Mouse (Mus musculus): Measurements from ENCODE around the gene Ttll7. TPM values are rescaled to one million over a fixed set of nuclear protein-coding genes. Genes with fewer than 3 reads are reported as not detected.
A peak's percentile ranks its signal among the peaks of the same experiment; 100 is the strongest.

Ttll7 gene
- total RNA-seq (2021) = 1 to 10 TPM; 6.2 to 9.2 TPM
- long read RNA-seq, experiment 1, partial matches to known transcripts = 2 of 4 reads
- long read RNA-seq, experiment 1, other reads (novel, unspliced or antisense) = 2 of 4 reads
- long read RNA-seq, experiment 2 = 0 reads

GRCm38 (mm10) chr3:146851966-146852891 lies at the start of gene Ttll7:
Gene Ttll7, plus strand, starts transcription at chr3:146852367.
- peak; percentile 89 to 90 for DNase-seq

- DNase-seq = peak; percentile 72 to 79
These were observed 39.9 kb upstream of the Ttll7 start for GRCm38 (mm10) chr3:146812041-146812878.

- DNase-seq = peak; percentile 95 to 97
These were observed 39.2 kb upstream of the Ttll7 start, which contains the start of gene Prkacb for GRCm38 (mm10) chr3:146812901-146813393. Gene Prkacb, minus strand, starts transcription at chr3:146812990.

GRCm38 (mm10) chr3:146813624-146814023 lies 38.5 kb upstream of the Ttll7 start:
- DNase-seq = no peak

- DNase-seq = no peak
These were observed 31.4 kb upstream of the Ttll7 start for GRCm38 (mm10) chr3:146820718-146821117.

GRCm38 (mm10) chr3:146842766-146843165 lies 9.4 kb upstream of the Ttll7 start:
- peak in 1 of 2 experiments; percentile 1 for DNase-seq

- no peak for DNase-seq
These were observed 8.7 kb upstream of the Ttll7 start for GRCm38 (mm10) chr3:146843470-146843869.

GRCm38 (mm10) chr3:146846237-146846636 lies 5.9 kb upstream of the Ttll7 start:
- DNase-seq = peak; percentile 3 to 4

- DNase-seq = no peak
These were observed 4.1 kb upstream of the Ttll7 start for GRCm38 (mm10) chr3:146848112-146848511.

- no peak for DNase-seq
These were observed 2.8 kb upstream of the Ttll7 start for GRCm38 (mm10) chr3:146849360-146849759.

- DNase-seq = no peak
These were observed 2.4 kb downstream of the Ttll7 start for GRCm38 (mm10) chr3:146854473-146855087.

GRCm38 (mm10) chr3:146857373-146857772 lies 5.2 kb downstream of the Ttll7 start:
- DNase-seq = no peak

GRCm38 (mm10) chr3:146860308-146860707 lies 8.1 kb downstream of the Ttll7 start:
- no peak for DNase-seq

GRCm38 (mm10) chr3:146866563-146866962 lies 14.4 kb downstream of the Ttll7 start:
- DNase-seq = peak in 1 of 2 experiments; percentile 2

GRCm38 (mm10) chr3:146871954-146872353 lies 19.8 kb downstream of the Ttll7 start:
- DNase-seq = no peak

GRCm38 (mm10) chr3:146875929-146876328 lies 23.8 kb downstream of the Ttll7 start:
- no peak for DNase-seq

GRCm38 (mm10) chr3:146893931-146894330 lies 41.8 kb downstream of the Ttll7 start:
- no peak for DNase-seq

GRCm38 (mm10) chr3:146896581-146896980 lies 44.4 kb downstream of the Ttll7 start:
- no peak for DNase-seq

GRCm38 (mm10) chr3:146900094-146900493 lies 47.9 kb downstream of the Ttll7 start:
- peak in 1 of 2 experiments; percentile 20 for DNase-seq

- no peak for DNase-seq
These were observed 49.6 kb downstream of the Ttll7 start for GRCm38 (mm10) chr3:146901729-146902128.

GRCm38 (mm10) chr3:146905606-146906005 lies 53.4 kb downstream of the Ttll7 start:
- DNase-seq = peak; percentile 26 to 57

GRCm38 (mm10) chr3:146908922-146909321 lies 56.8 kb downstream of the Ttll7 start:
- DNase-seq = no peak

All from adrenal gland, postnatal 36 days (tissue).